Mouse (Mus musculus): ENCODE results near the gene Tff3. TPM values are rescaled to one million over a fixed set of nuclear protein-coding genes. Genes with fewer than 3 reads are reported as not detected.

Gene Tff3
- not detected in 2 replicates for polyA plus RNA-seq (2016; fragmentation: Nextera tagmentation; extraction: Ambion mirVana)

GRCm38 (mm10) chr17:31129452-31129851 is at the start of gene Tff3:
TSS of gene Tff3 (minus strand) at chr17:31129646.
- H3K36me3 ChIP-seq = no peaks in the 10 kb centered on the region
- H3K9me3 ChIP-seq (replicated peaks) = no peaks in the 10 kb centered on the region
- H3K4me3 ChIP-seq = no peak within 1 kb of the TSS
- H3K27ac ChIP-seq = no peak within 1 kb of the TSS
- DNase-seq (ENCODE audit: low spot score) = peak; percentile 45
- 19% methylated on average over 2 of the region's 2 CpGs for WGBS
- no peaks in the 10 kb centered on the region for H3K27me3 ChIP-seq (ENCODE audit: low read depth, poor library complexity, severe bottlenecking)
- H3K4me1 ChIP-seq = peaks cover 26% of the 10 kb centered on the region

GRCm38 (mm10) chr17:31176321-31176720 is 46.9 kb upstream of the Tff3 start:
- no peaks in the 10 kb centered on the region for H3K36me3 ChIP-seq
- H3K4me3 ChIP-seq = no peak overlapping the region
- H3K4me1 ChIP-seq = no peaks in the 10 kb centered on the region
- H3K27ac ChIP-seq = no peak overlapping the region
- WGBS = 89% methylated on average over 4 of the region's 4 CpGs
- no peak for DNase-seq (ENCODE audit: low spot score)
- H3K27me3 ChIP-seq (ENCODE audit: low read depth, poor library complexity, severe bottlenecking) = no peaks in the 10 kb centered on the region
- H3K9me3 ChIP-seq (replicated peaks) = no peaks in the 10 kb centered on the region

GRCm38 (mm10) chr17:31169796-31170195 is 40.4 kb upstream of the Tff3 start:
- DNase-seq (ENCODE audit: low spot score) = no peak
- H3K9me3 ChIP-seq (replicated peaks) = no peaks in the 10 kb centered on the region
- 86% methylated on average over 5 of the region's 5 CpGs for WGBS

GRCm38 (mm10) chr17:31165127-31165526 is 35.7 kb upstream of the Tff3 start, which contains the start of gene Tff1:
TSS of gene Tff1 (minus strand) at chr17:31165277.
- no peak within 1 kb of the TSS for H3K27ac ChIP-seq
- no peak within 1 kb of the TSS for H3K4me3 ChIP-seq
- no peaks in the 10 kb centered on the region for H3K4me1 ChIP-seq
- 86% methylated on average over 6 of the region's 6 CpGs for WGBS
- peaks cover 26% of the 10 kb centered on the region; the same call in 1 of the 2 replicates for H3K27me3 ChIP-seq (ENCODE audit: low read depth, poor library complexity, severe bottlenecking)
- no peaks in the 10 kb centered on the region for H3K9me3 ChIP-seq (replicated peaks)
- H3K36me3 ChIP-seq = no peaks in the 10 kb centered on the region
- DNase-seq (ENCODE audit: low spot score) = no peak

More at GRCm38 (mm10) chr17:31169796-31170195, 40.4 kb upstream of the Tff3 start:
- no peak overlapping the region for H3K4me3 ChIP-seq
- no peaks in the 10 kb centered on the region for H3K4me1 ChIP-seq
- H3K27ac ChIP-seq = no peak overlapping the region
- no peaks in the 10 kb centered on the region for H3K36me3 ChIP-seq
- H3K27me3 ChIP-seq (ENCODE audit: low read depth, poor library complexity, severe bottlenecking) = peaks cover 28% of the 10 kb centered on the region; the same call in 1 of the 2 replicates

GRCm38 (mm10) chr17:31163821-31164220 is 34.4 kb upstream of the Tff3 start:
- H3K27me3 ChIP-seq (ENCODE audit: low read depth, poor library complexity, severe bottlenecking) = peaks cover 15% of the 10 kb centered on the region; the same call in 1 of the 2 replicates
- no peaks in the 10 kb centered on the region for H3K36me3 ChIP-seq
- H3K27ac ChIP-seq = no peak overlapping the region
- H3K9me3 ChIP-seq (replicated peaks) = no peaks in the 10 kb centered on the region
- 86% methylated on average over 2 of the region's 2 CpGs for WGBS
- no peak for DNase-seq (ENCODE audit: low spot score)
- no peaks in the 10 kb centered on the region for H3K4me1 ChIP-seq
- H3K4me3 ChIP-seq = no peak overlapping the region

GRCm38 (mm10) chr17:31162607-31163006 is 33.2 kb upstream of the Tff3 start:
- no peaks in the 10 kb centered on the region for H3K4me1 ChIP-seq
- no peak overlapping the region for H3K27ac ChIP-seq
- no peak for DNase-seq (ENCODE audit: low spot score)
- H3K27me3 ChIP-seq (ENCODE audit: low read depth, poor library complexity, severe bottlenecking) = peaks cover 10% of the 10 kb centered on the region; the same call in 1 of the 2 replicates
- H3K36me3 ChIP-seq = no peaks in the 10 kb centered on the region
- 91% methylated on average over 12 of the region's 12 CpGs for WGBS
- H3K9me3 ChIP-seq (replicated peaks) = no peaks in the 10 kb centered on the region
- H3K4me3 ChIP-seq = no peak overlapping the region

- H3K4me1 ChIP-seq = no peaks in the 10 kb centered on the region
- DNase-seq (ENCODE audit: low spot score) = no peak
- no peak overlapping the region for H3K27ac ChIP-seq
- WGBS = 88% methylated on average over 4 of the region's 4 CpGs
- no peaks in the 10 kb centered on the region for H3K9me3 ChIP-seq (replicated peaks)
- no peaks in the 10 kb centered on the region for H3K27me3 ChIP-seq (ENCODE audit: low read depth, poor library complexity, severe bottlenecking)
- H3K4me3 ChIP-seq = no peak overlapping the region
- H3K36me3 ChIP-seq = no peaks in the 10 kb centered on the region
These were observed 30.8 kb upstream of the Tff3 start for GRCm38 (mm10) chr17:31160291-31160690.

GRCm38 (mm10) chr17:31157921-31158320 is 28.5 kb upstream of the Tff3 start:
- WGBS = 73% methylated on average over 6 of the region's 6 CpGs
- no peaks in the 10 kb centered on the region for H3K9me3 ChIP-seq (replicated peaks)
- H3K4me3 ChIP-seq = no peak overlapping the region
- no peaks in the 10 kb centered on the region for H3K4me1 ChIP-seq
- H3K27ac ChIP-seq = no peak overlapping the region
- H3K36me3 ChIP-seq = no peaks in the 10 kb centered on the region
- no peaks in the 10 kb centered on the region for H3K27me3 ChIP-seq (ENCODE audit: low read depth, poor library complexity, severe bottlenecking)
- DNase-seq (ENCODE audit: low spot score) = no peak

- no peaks in the 10 kb centered on the region for H3K4me1 ChIP-seq
- no peak overlapping the region for H3K27ac ChIP-seq
- WGBS = 87% methylated on average over 8 of the region's 8 CpGs
- no peaks in the 10 kb centered on the region for H3K9me3 ChIP-seq (replicated peaks)
- no peak overlapping the region for H3K4me3 ChIP-seq
- no peaks in the 10 kb centered on the region for H3K36me3 ChIP-seq
- DNase-seq (ENCODE audit: low spot score) = no peak
- no peaks in the 10 kb centered on the region for H3K27me3 ChIP-seq (ENCODE audit: low read depth, poor library complexity, severe bottlenecking)
These were observed 24.3 kb upstream of the Tff3 start for GRCm38 (mm10) chr17:31153785-31154184.

- Histone ChIP-seq H3K27me3 (ENCODE audit: low read depth, poor library complexity, severe bottlenecking) (no peaks in the 10 kb centered on the region), H3K4me1 (no peaks in the 10 kb centered on the region), H3K4me3 (no peak overlapping the region), H3K27ac (no peak overlapping the region), H3K9me3 (replicated peaks) (no peaks in the 10 kb centered on the region), H3K36me3 (no peaks in the 10 kb centered on the region)
- no peak for DNase-seq (ENCODE audit: low spot score)
- WGBS = 83% methylated on average over 9 of the region's 9 CpGs
These were observed 23.6 kb upstream of the Tff3 start for GRCm38 (mm10) chr17:31152966-31153499.

- 72% methylated on average over 5 of the region's 5 CpGs for WGBS
- Histone ChIP-seq H3K27me3 (ENCODE audit: low read depth, poor library complexity, severe bottlenecking) (no peaks in the 10 kb centered on the region), H3K4me1 (no peaks in the 10 kb centered on the region), H3K4me3 (no peak overlapping the region), H3K9me3 (replicated peaks) (no peaks in the 10 kb centered on the region), H3K27ac (no peak overlapping the region), H3K36me3 (no peaks in the 10 kb centered on the region)
- DNase-seq (ENCODE audit: low spot score) = no peak
These were observed 23.1 kb upstream of the Tff3 start for GRCm38 (mm10) chr17:31152512-31152911.

- Histone ChIP-seq H3K27me3 (ENCODE audit: low read depth, poor library complexity, severe bottlenecking) (no peaks in the 10 kb centered on the region), H3K36me3 (no peaks in the 10 kb centered on the region), H3K4me3 (no peak overlapping the region), H3K9me3 (replicated peaks) (no peaks in the 10 kb centered on the region), H3K4me1 (no peaks in the 10 kb centered on the region), H3K27ac (no peak overlapping the region)
- 84% methylated on average over 9 of the region's 9 CpGs for WGBS
- no peak for DNase-seq (ENCODE audit: low spot score)
These were observed 16.6 kb upstream of the Tff3 start for GRCm38 (mm10) chr17:31145998-31146397.

- no peak within 1 kb of the TSS for H3K27ac ChIP-seq
- H3K9me3 ChIP-seq (replicated peaks) = no peaks in the 10 kb centered on the region
- H3K27me3 ChIP-seq (ENCODE audit: low read depth, poor library complexity, severe bottlenecking) = no peaks in the 10 kb centered on the region
- no peak for DNase-seq (ENCODE audit: low spot score)
- H3K36me3 ChIP-seq = no peaks in the 10 kb centered on the region
- no peak within 1 kb of the TSS for H3K4me3 ChIP-seq
- H3K4me1 ChIP-seq = no peaks in the 10 kb centered on the region
- 75% methylated on average over 15 of the region's 15 CpGs for WGBS
These were observed 14.9 kb upstream of the Tff3 start, which contains the start of gene Tff2 for GRCm38 (mm10) chr17:31144040-31145037. TSS of gene Tff2 (minus strand) at chr17:31144282.

Measured in limb, embryonic 10.5 days (tissue).